Mouse (Mus musculus): ENCODE results near the gene Atp8a2.
"Not testable (repeated sequence)": the region's sequence is repeated elsewhere in the genome, so short reads cannot be mapped to it uniquely, and the experiment has no call there.

DNA sequence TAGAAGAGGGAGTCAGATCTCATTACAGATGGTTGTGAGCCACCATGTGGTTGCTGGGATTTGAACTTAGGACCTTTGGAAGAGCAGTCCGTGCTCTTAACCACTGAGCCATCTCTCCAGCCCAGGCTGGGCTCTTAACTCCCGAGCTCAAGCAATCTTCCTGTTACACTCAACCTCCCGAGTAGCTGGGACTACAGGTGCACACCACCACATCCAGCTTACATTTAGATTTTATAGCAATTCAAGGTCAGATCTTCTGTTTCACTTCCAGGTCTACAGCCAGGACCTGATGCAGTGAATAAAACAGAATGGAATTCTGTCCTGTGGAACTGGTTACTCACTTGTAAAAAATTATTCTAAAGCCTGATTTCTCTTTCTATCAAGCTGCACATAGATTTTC lies 582.8 kb downstream of the Atp8a2 start:
- not testable (repeated sequence) for TF ChIP-seq POLR2A (IDR thresholded peaks at IDR 0.05; ENCODE audit: insufficient read length, low read depth); USF1 (IDR thresholded peaks at IDR 0.05; ENCODE audit: low read depth); POLR2AphosphoS2 (IDR thresholded peaks at IDR 0.05; ENCODE audit: insufficient read length, low read depth); TCF12 (IDR thresholded peaks at IDR 0.05; ENCODE audit: insufficient read depth, poor library complexity, severe bottlenecking); E2F4 (IDR thresholded peaks at IDR 0.05; ENCODE audit: insufficient read depth); MYOG (IDR thresholded peaks at IDR 0.05; ENCODE audit: control insufficient read depth in 1 of 3, insufficient read depth in 1 of 3, insufficient read length in 2 of 3, low read depth in 2 of 3); MAX (IDR thresholded peaks at IDR 0.05; ENCODE audit: low read depth)

Measured in myocyte (in vitro differentiated cells).